Mouse (Mus musculus) liver, adult 2 months (tissue): ENCODE measurements around the gene B230307C23Rik. TPM values are rescaled to one million over a fixed set of nuclear protein-coding genes. Genes with fewer than 3 reads are reported as not detected.
"Not testable (repeated sequence)": the region's sequence is repeated elsewhere in the genome, so short reads cannot be mapped to it uniquely, and the experiment has no call there.

Experiments used
- DNase-seq: peaks from one replicate; pipeline ENCODE4 v3.0.0-alpha.2; 2011; ENCODE audit warnings: low read depth, low spot score; ENCODE audit errors: extremely low read depth
- H3K27ac ChIP-seq: fragments of 200-500 bp; replicated peaks from 2 replicates; pipeline ENCODE4 v1.5.1; 2012; ENCODE audit warnings: low read depth, mild to moderate bottlenecking, control low read depth, inconsistent platforms, low read length; ENCODE audit not compliant: insufficient read depth
- H3K27me3 ChIP-seq: fragments of 200-500 bp; 2 replicates; pipeline ENCODE4 v1.6.1; 2012; ENCODE audit warnings: mild to moderate bottlenecking, moderate library complexity, low read length, inconsistent platforms; ENCODE audit not compliant: control insufficient read depth, insufficient read depth
- H3K36me3 ChIP-seq: fragments of 200-500 bp; 2 replicates; pipeline ENCODE4 v1.6.1; 2012; ENCODE audit warnings: low read length, inconsistent platforms; ENCODE audit not compliant: control insufficient read depth, insufficient read depth
- H3K4me1 ChIP-seq: fragments of 200-500 bp; 2 replicates; pipeline ENCODE4 v1.6.1; 2011; ENCODE audit warnings: low read length; ENCODE audit not compliant: control insufficient read depth, insufficient read depth
- H3K4me3 ChIP-seq: fragments of 200-500 bp; 2 replicates; pipeline ENCODE4 v1.5.1; 2011; ENCODE audit warnings: low read depth, mild to moderate bottlenecking, control low read depth, low read length, moderate library complexity; ENCODE audit not compliant: insufficient read depth
- H3K79me2 ChIP-seq: fragments of 200-500 bp; 2 replicates; pipeline ENCODE4 v1.6.1; 2012; ENCODE audit warnings: inconsistent platforms, mild to moderate bottlenecking, low read length, moderate library complexity; ENCODE audit not compliant: control insufficient read depth, insufficient read depth
- H3K9ac ChIP-seq: fragments of 200-500 bp; 2 replicates; pipeline ENCODE4 v1.6.1; 2012; ENCODE audit warnings: low read depth, mild to moderate bottlenecking, control low read depth, inconsistent platforms, low read length
- CTCF ChIP-seq: fragments of 200-500 bp; IDR thresholded peaks from 2 replicates; pipeline ENCODE4 v1.5.1; 2011; ENCODE audit warnings: low read depth, low read length, control low read depth
- POLR2A ChIP-seq: fragments of 200-500 bp; IDR thresholded peaks from 2 replicates; pipeline ENCODE4 v1.6.1; 2011; ENCODE audit warnings: low read length, control low read depth; ENCODE audit not compliant: insufficient read depth; ENCODE audit errors: extremely low read depth
- WGBS: fragments of 180-500 bp; shearing (Covaris S2); methylation state at CpG from one replicate; pipeline ENCODE4 v1.1.7; 2018; 5-methylcytosine and 5-hydroxymethylcytosine counted together
- polyA plus RNA-seq: library from polyadenylated mRNA; depleted of rRNA; stranded (reverse); fragments of >200 nt; gene quantifications from 2 replicates; pipeline ENCODE4 v1.2.3, GENCODE M21; 2012; rRNA removed
- total RNA-seq: library from RNA; depleted of rRNA; stranded (reverse); fragments of >200 nt; gene quantifications from 2 replicates; pipeline ENCODE4 v1.2.3, GENCODE M21; 2014; rRNA removed

The B230307C23Rik gene
- total and polyA plus RNA-seq, 2 experiments: 3.9 to 8.0 TPM

DNA sequence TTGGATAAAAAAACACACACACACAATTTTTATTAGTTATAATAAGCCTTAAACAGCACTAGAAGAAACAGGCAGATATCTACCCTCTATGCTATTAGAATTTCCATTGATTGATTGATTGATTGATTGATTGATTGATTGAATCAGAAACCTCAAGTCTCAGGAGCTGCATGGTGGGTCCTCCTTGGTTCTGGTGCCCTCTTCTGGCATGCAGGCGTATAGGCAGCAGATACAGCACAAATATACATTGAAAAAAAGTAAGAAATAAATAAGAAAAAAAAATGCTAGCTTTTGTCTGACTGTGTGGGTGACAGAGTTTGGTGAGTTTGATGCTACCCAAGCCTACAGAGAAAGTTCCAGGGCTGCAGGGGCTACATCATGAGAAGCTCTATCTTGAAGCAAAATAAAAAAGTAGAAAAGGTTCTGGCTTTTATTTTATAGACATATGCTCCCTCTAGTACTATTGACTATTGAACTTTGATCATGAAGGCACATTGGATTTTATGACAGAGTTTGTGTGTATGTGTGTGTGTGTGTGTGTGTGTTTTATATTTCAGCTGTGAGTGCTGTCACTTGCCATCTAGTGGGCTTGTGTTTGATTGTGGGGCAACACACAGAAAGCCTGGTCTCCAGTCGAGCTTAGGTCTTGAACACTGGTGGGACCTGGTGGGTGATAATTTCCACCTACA, 25.7 kb downstream of the B230307C23Rik start:
- no peaks in the 10 kb centered on the region for H3K4me1 ChIP-seq
- H3K27me3 ChIP-seq: no peaks in the 10 kb centered on the region; the same call in 1 of the 2 replicates
- H3K79me2 ChIP-seq: no peaks in the 10 kb centered on the region
- H3K36me3 ChIP-seq: no peaks in the 10 kb centered on the region; the same call in 1 of the 2 replicates
- H3K27ac ChIP-seq: no peak overlapping the region
- no peak overlapping the region for H3K9ac ChIP-seq
- DNase-seq: peak; percentile 70
- no peak overlapping the region for H3K4me3 ChIP-seq
- WGBS: 84% methylated on average over 2 of the region's 2 CpGs
- TF ChIP-seq CTCF: peak; percentile 52
- TF ChIP-seq POLR2A: no peak

DNA sequence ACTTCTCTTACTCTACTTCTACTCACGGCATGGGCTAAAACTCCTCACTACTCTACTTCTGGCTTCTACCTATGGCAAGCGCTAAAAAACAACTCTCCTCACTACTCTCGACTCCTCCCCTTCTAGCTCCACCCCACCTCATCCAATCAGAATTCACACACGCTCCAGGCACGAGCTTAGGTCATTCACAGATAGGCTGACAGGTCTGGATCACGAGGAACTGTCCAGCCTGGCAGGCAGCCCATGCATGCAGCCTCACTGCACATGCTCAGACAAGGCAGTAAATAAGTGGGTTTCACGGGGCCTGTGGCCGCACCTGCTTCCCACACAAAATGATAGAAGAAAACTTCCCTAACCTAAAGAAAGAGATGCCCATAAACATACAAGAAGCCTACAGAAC, 29.1 kb downstream of the B230307C23Rik start:
- H3K79me2 ChIP-seq, H3K36me3 ChIP-seq, H3K4me3 ChIP-seq, H3K27ac ChIP-seq, H3K27me3 ChIP-seq, DNase-seq, H3K9ac ChIP-seq, H3K4me1 ChIP-seq: not testable (repeated sequence)
- WGBS: 93% methylated on average over 8 of the region's 8 CpGs

DNA sequence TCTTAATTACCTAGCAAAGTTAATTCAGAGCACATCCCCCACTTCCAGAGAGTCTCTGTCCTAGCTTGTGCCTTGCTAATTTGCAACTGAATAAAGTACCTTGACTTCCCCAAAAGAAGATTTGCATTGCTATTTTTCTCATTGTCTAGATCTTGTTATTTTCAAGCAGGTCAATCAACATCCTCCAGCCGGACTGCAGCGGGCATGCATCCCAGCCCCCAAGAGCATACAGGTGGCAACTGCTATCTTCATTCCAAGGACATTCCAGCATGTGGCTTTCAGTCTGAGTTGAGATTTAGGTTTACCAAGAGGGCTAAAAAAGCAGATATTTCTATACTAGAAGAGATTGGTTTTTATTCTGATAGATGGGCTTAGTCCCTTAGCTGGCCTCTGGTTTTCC, 37.9 kb downstream of the B230307C23Rik start:
- H3K79me2 ChIP-seq, H3K36me3 ChIP-seq, H3K27me3 ChIP-seq, H3K9ac ChIP-seq, H3K4me3 ChIP-seq, DNase-seq, H3K27ac ChIP-seq, H3K4me1 ChIP-seq: not testable (repeated sequence)
- 98% methylated on average over 2 of the region's 2 CpGs for WGBS

DNA sequence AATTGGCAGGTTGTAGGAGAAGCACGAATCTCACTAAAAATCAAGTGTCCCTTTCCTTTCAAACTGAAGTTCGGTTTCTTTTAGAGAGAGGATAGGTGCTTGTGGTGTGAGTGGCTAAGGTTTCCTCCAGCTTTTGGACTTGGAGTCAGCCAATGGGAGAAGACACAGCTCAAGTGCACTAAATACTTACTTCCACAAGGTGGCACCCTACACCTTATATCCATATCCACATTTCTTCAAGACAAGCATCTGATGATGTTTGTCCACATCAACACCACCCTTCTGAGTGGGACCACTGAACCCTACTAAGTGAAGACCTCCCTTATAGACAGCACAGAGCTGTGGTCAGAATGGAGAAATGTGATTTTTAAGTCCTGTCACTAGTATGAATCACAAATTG, 44.6 kb downstream of the B230307C23Rik start:
- no peak overlapping the region for H3K9ac ChIP-seq
- H3K27ac ChIP-seq: no peak overlapping the region
- DNase-seq: peak; percentile 61
- no peak for TF ChIP-seq POLR2A
- peak; percentile 38 for TF ChIP-seq CTCF
- no peaks in the 10 kb centered on the region for H3K4me1 ChIP-seq
- 75% methylated on average over 2 of the region's 2 CpGs for WGBS
- H3K27me3 ChIP-seq: no peaks in the 10 kb centered on the region
- H3K36me3 ChIP-seq: no peaks in the 10 kb centered on the region
- no peak overlapping the region for H3K4me3 ChIP-seq
- H3K79me2 ChIP-seq: no peaks in the 10 kb centered on the region

DNA sequence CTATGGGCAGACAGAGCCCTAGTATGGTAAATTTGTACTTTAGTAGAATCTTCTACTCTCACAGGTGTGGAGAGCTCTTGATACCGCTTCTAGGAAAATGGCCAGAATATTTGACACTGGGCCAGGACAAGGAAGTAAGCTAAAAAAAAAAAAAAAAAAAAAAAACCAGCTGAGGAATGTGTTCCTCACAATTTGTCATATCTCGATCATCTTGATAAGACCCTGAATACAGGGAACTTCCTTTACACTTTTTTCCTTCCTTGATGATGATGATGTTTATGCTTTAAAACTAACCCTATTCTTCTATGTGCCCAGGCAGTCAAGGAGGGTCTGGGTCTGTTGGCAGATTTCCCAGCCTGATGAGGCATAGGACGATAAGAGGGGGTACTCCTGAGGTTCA, 82.3 kb downstream of the B230307C23Rik start:
- not testable (repeated sequence) for H3K36me3 ChIP-seq, H3K79me2 ChIP-seq, H3K4me3 ChIP-seq, H3K4me1 ChIP-seq, H3K9ac ChIP-seq, DNase-seq, H3K27ac ChIP-seq, H3K27me3 ChIP-seq
- 90% methylated on average over 3 of the region's 3 CpGs for WGBS

DNA sequence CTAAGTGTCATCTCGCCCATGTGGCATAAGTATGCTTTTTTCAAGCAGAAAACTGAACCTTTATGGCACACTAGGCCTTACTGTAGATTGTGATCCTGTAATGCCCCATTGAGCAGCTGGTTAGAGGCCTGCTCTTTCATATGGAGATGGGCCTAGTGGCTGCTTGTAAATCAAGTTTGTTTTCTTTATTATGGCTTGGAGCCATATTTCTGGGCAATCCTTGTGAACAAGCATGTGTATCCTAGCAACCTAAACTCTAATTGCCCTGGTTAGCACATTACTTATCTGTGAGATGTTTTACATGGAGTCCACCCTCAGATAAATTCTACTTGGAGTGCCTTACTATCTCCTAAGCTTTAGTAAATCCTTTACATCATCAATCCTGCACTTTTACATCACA, 84.0 kb downstream of the B230307C23Rik start:
- not testable (repeated sequence) for H3K27ac ChIP-seq, H3K4me3 ChIP-seq, H3K27me3 ChIP-seq, H3K4me1 ChIP-seq, H3K9ac ChIP-seq, H3K79me2 ChIP-seq, H3K36me3 ChIP-seq
- 94% methylated on average over 1 of the region's 1 CpGs for WGBS
- peak; percentile 12 for DNase-seq

Other genes with a start within 250 kb of the B230307C23Rik start
- 6.2 and 6.4 TPM in 2 replicates for gene Ripk4, start 233.5 kb upstream of the B230307C23Rik start, total RNA-seq
- gene Ripk4, start 233.5 kb upstream of the B230307C23Rik start, polyA plus RNA-seq: 3.1 and 3.6 TPM in 2 replicates
- gene Prdm15, start 145.5 kb upstream of the B230307C23Rik start, total RNA-seq: 3.0 and 4.9 TPM in 2 replicates
- 2.8 and 6.2 TPM in 2 replicates for gene Prdm15, start 145.5 kb upstream of the B230307C23Rik start, polyA plus RNA-seq
- gene C2cd2, start 34.7 kb upstream of the B230307C23Rik start, total RNA-seq: 56.7 and 57.1 TPM in 2 replicates
- 173 and 183 TPM in 2 replicates for gene C2cd2, start 34.7 kb upstream of the B230307C23Rik start, polyA plus RNA-seq
- gene Zbtb21, start 34.7 kb upstream of the B230307C23Rik start, total RNA-seq: 4.2 and 5.7 TPM in 2 replicates
- gene Zbtb21, start 34.7 kb upstream of the B230307C23Rik start, polyA plus RNA-seq: 7.2 and 8.8 TPM in 2 replicates
- gene A630089N07Rik, start 85.1 kb downstream of the B230307C23Rik start, total RNA-seq: 2.2 and 2.7 TPM in 2 replicates
- gene A630089N07Rik, start 85.1 kb downstream of the B230307C23Rik start, polyA plus RNA-seq: 0.26 and 0.59 TPM in 2 replicates